Comparison of ENCODE assay signal across 8 mouse cellular contexts in the genomic region with DNA sequence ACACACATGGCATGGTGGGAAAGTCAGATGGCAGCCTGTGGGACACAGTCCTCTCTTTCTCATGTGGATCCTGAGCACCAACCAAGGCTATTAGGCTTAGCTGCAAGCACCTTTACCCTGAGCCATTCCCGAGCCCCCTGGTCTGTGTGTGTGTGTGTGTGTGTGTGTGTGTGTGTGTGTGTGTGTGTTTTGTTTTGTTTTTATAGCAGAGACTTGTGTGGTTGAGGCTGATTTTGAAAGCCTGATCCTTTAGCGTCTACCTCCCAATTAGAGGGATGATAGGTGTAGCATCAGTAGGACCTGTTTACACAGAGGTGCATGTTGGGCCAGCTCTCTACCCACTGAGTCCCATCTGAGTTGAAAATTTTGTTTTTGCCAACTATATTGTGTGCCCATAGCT. TPM values are rescaled to one million over a fixed set of nuclear protein-coding genes. Genes with fewer than 3 reads are reported as not detected.
DNase-seq lines count a peak whose midpoint lies in the region; ATAC-seq and TF ChIP-seq lines count a peak whose summit lies in the region.

No protein-coding gene starts in this region.

- no peak for TF ChIP-seq EP300 in ES-Bruce4 (IDR thresholded peaks at IDR 0.05; ENCODE audit: insufficient read depth, low read depth, low read length)
- no peak for TF ChIP-seq EP300 in liver, postnatal 0 days (IDR thresholded peaks at IDR 0.05; ENCODE audit: low read depth)

- no peak for DNase-seq in heart, adult 11 months
- DNase-seq in liver, postnatal 0 days = no peak
- no peak for DNase-seq in embryo, embryonic 9.5 days (ENCODE audit: extremely low spot score)
- DNase-seq in ovary, postnatal 36 days (ENCODE audit: low spot score) = no peak

- peaks cover 8 to 18% of the 10 kb centered on the region in 2 experiments for H3K4me1 ChIP-seq in heart, embryonic 14.5 days (ENCODE audit: control insufficient read depth in 2 of 2, insufficient read depth in 2 of 2, low read length in 2 of 2)
- H3K4me1 ChIP-seq in ES-Bruce4 (ENCODE audit: control insufficient read depth, insufficient read depth, low read length) = peaks cover 2% of the 10 kb centered on the region
- peaks cover 21% of the 10 kb centered on the region for H3K4me1 ChIP-seq in forebrain, embryonic 15.5 days
- H3K4me1 ChIP-seq in liver, postnatal 0 days (ENCODE audit: insufficient read depth) = peaks cover 18% of the 10 kb centered on the region

- peak overlapping the region; percentile 98 for H3K9ac ChIP-seq in heart, embryonic 14.5 days (ENCODE audit: low read length)
- H3K9ac ChIP-seq in ES-Bruce4 (ENCODE audit: low read depth, poor library complexity, severe bottlenecking) = peak overlapping the region; percentile 74
- H3K9ac ChIP-seq in forebrain, embryonic 15.5 days (replicated peaks) = peak overlapping the region; percentile 78
- H3K9ac ChIP-seq in liver, postnatal 0 days (replicated peaks) = peak overlapping the region; percentile 84

- H3K27me3 ChIP-seq in heart, embryonic 14.5 days (ENCODE audit: control insufficient read depth, insufficient read depth, low read length) = no peaks in the 10 kb centered on the region
- H3K27me3 ChIP-seq in ES-Bruce4 (ENCODE audit: control insufficient read depth, insufficient read depth, low read length, poor library complexity, severe bottlenecking) = no peaks in the 10 kb centered on the region
- H3K27me3 ChIP-seq in forebrain, embryonic 15.5 days = no peaks in the 10 kb centered on the region
- no peaks in the 10 kb centered on the region for H3K27me3 ChIP-seq in liver, postnatal 0 days (ENCODE audit: insufficient read depth, low read length)

- H3K9me3 ChIP-seq in heart, embryonic 14.5 days (ENCODE audit: control insufficient read depth, low read length) = no peaks in the 10 kb centered on the region
- H3K9me3 ChIP-seq in ES-Bruce4 (replicated peaks; ENCODE audit: control insufficient read depth, insufficient read depth, low read length, poor library complexity, severe bottlenecking) = no peaks in the 10 kb centered on the region
- H3K9me3 ChIP-seq in forebrain, embryonic 15.5 days = no peaks in the 10 kb centered on the region
- no peaks in the 10 kb centered on the region for H3K9me3 ChIP-seq in liver, postnatal 0 days (ENCODE audit: low read length)

- peak overlapping the region; percentile 73 to 81 for H3K4me3 ChIP-seq in heart, embryonic 14.5 days (ENCODE audit: control insufficient read depth in 1 of 2, insufficient read depth in 1 of 2, low read depth in 1 of 2, low read length in 2 of 2)
- peak overlapping the region; percentile 75 for H3K4me3 ChIP-seq in ES-Bruce4 (ENCODE audit: low read depth, low read length)
- H3K4me3 ChIP-seq in forebrain, embryonic 15.5 days = peak overlapping the region; percentile 54
- H3K4me3 ChIP-seq in liver, postnatal 0 days (ENCODE audit: low read depth, low read length) = peak overlapping the region; percentile 68

- ATAC-seq in heart, embryonic 14.5 days (ENCODE audit: insufficient number of reproducible peaks, insufficient read depth, low FRiP score, low read depth) = no peak
- peak; percentile 34 for ATAC-seq in forebrain, embryonic 15.5 days (replicated peaks)
- no peak for ATAC-seq in liver, postnatal 0 days
- ATAC-seq in monocyte, adult 5-6 weeks (replicated peaks; ENCODE audit: insufficient number of reproducible peaks, low FRiP score, low TSS enrichment, poor library complexity, severe bottlenecking) = no peak

- peak overlapping the region; percentile 91 to 98; a peak in 3 of 4 replicates for H3K27ac ChIP-seq in heart, embryonic 14.5 days (replicated peaks in 1 of 2; ENCODE audit: control insufficient read depth in 1 of 2, insufficient read depth in 1 of 2, low read depth in 2 of 2, low read length in 2 of 2)
- H3K27ac ChIP-seq in ES-Bruce4 (ENCODE audit: insufficient read depth, low read length) = peak overlapping the region; percentile 6; the same call in 1 of the 2 replicates
- peak overlapping the region; percentile 92 for H3K27ac ChIP-seq in forebrain, embryonic 15.5 days (replicated peaks)
- H3K27ac ChIP-seq in liver, postnatal 0 days (ENCODE audit: low read depth) = peak overlapping the region; percentile 88

- TF ChIP-seq CTCF in ES-Bruce4 (IDR thresholded peaks at IDR 0.05; ENCODE audit: low read depth, low read length) = no peak
- TF ChIP-seq CTCF in liver, postnatal 0 days (IDR thresholded peaks at IDR 0.05; ENCODE audit: low read depth) = no peak

- 68% methylated on average over 2 of the region's 2 CpGs for WGBS in heart, embryonic 14.5 days
- WGBS in forebrain, embryonic 15.5 days = 62% methylated on average over 2 of the region's 2 CpGs
- WGBS in liver, postnatal 0 days (ENCODE audit: insufficient replicate concordance) = 38% methylated on average over 2 of the region's 2 CpGs

- no peaks in the 10 kb centered on the region for H3K36me3 ChIP-seq in heart, embryonic 14.5 days (ENCODE audit: control insufficient read depth, insufficient read depth, low read length)
- no peaks in the 10 kb centered on the region for H3K36me3 ChIP-seq in ES-Bruce4 (ENCODE audit: control insufficient read depth, insufficient read depth, low read length, poor library complexity, severe bottlenecking)
- no peaks in the 10 kb centered on the region for H3K36me3 ChIP-seq in forebrain, embryonic 15.5 days
- H3K36me3 ChIP-seq in liver, postnatal 0 days (replicated peaks; ENCODE audit: insufficient read depth, low read length) = no peaks in the 10 kb centered on the region

- no peak for TF ChIP-seq POLR2A in ES-Bruce4 (IDR thresholded peaks at IDR 0.05; ENCODE audit: insufficient read depth, low read length)

- peak overlapping the region; percentile 87 for H3K4me2 ChIP-seq in heart, embryonic 14.5 days (ENCODE audit: low read length)
- H3K4me2 ChIP-seq in forebrain, embryonic 15.5 days (replicated peaks) = peak overlapping the region; percentile 72
- H3K4me2 ChIP-seq in liver, postnatal 0 days (ENCODE audit: low read depth, low read length) = peak overlapping the region; percentile 85

RNA-seq across cellular contexts. Expression of gene Gm10778, which starts 4.7 kb away (rescaled TPM):
- polyA plus RNA-seq in heart, embryonic 14.5 days (2014; fragmentation: Nextera tagmentation; extraction: Ambion mirVana) = 3.0 and 3.3 TPM in 2 replicates
- polyA plus RNA-seq in ES-Bruce4 (2011; ENCODE audit: insufficient read depth, insufficient read length, low read depth, missing spikeins) = 5.6 and 7.4 TPM in 2 replicates
- polyA plus RNA-seq in forebrain, embryonic 15.5 days (2015; fragmentation: Nextera tagmentation; extraction: Ambion mirVana) = 6.3 and 6.9 TPM in 2 replicates
- polyA plus RNA-seq in liver, postnatal 0 days (2015; fragmentation: Nextera tagmentation; extraction: Ambion mirVana) = 1.1 and 1.2 TPM in 2 replicates
- 1.8 to 5.2 TPM (median 4.2 TPM) in 3 replicates for total RNA-seq in monocyte, adult 5-6 weeks (2017)

RNA-seq across cellular contexts. Expression of gene Ankrd24, which starts 15.8 kb away (rescaled TPM):
- polyA plus RNA-seq in heart, embryonic 14.5 days (2014; fragmentation: Nextera tagmentation; extraction: Ambion mirVana) = 8.1 and 9.0 TPM in 2 replicates
- 14.2 and 16.1 TPM in 2 replicates for polyA plus RNA-seq in ES-Bruce4 (2011; ENCODE audit: insufficient read depth, insufficient read length, low read depth, missing spikeins)
- 11.5 and 12.6 TPM in 2 replicates for polyA plus RNA-seq in forebrain, embryonic 15.5 days (2015; fragmentation: Nextera tagmentation; extraction: Ambion mirVana)
- polyA plus RNA-seq in liver, postnatal 0 days (2015; fragmentation: Nextera tagmentation; extraction: Ambion mirVana) = 1.8 and 2.1 TPM in 2 replicates
- 0.38 to 3.9 TPM (median 1.1 TPM) in 3 replicates for total RNA-seq in monocyte, adult 5-6 weeks (2017)

RNA-seq across cellular contexts. Expression of gene Sirt6, which starts 16.6 kb away (rescaled TPM):
- 22.5 and 23.9 TPM in 2 replicates for polyA plus RNA-seq in heart, embryonic 14.5 days (2014; fragmentation: Nextera tagmentation; extraction: Ambion mirVana)
- polyA plus RNA-seq in ES-Bruce4 (2011; ENCODE audit: insufficient read depth, insufficient read length, low read depth, missing spikeins) = 15.0 and 16.6 TPM in 2 replicates
- polyA plus RNA-seq in forebrain, embryonic 15.5 days (2015; fragmentation: Nextera tagmentation; extraction: Ambion mirVana) = 56.5 and 56.7 TPM in 2 replicates
- polyA plus RNA-seq in liver, postnatal 0 days (2015; fragmentation: Nextera tagmentation; extraction: Ambion mirVana) = 4.5 and 6.1 TPM in 2 replicates
- 4.8 to 5.8 TPM (median 5.0 TPM) in 3 replicates for total RNA-seq in monocyte, adult 5-6 weeks (2017)

RNA-seq across cellular contexts. Expression of gene BC025920, which starts 38.1 kb away (rescaled TPM):
- 0.35 and 0.84 TPM in 2 replicates for polyA plus RNA-seq in heart, embryonic 14.5 days (2014; fragmentation: Nextera tagmentation; extraction: Ambion mirVana)
- polyA plus RNA-seq in ES-Bruce4 (2011; ENCODE audit: insufficient read depth, insufficient read length, low read depth, missing spikeins) = 3.2 and 3.9 TPM in 2 replicates
- 3.0 and 3.1 TPM in 2 replicates for polyA plus RNA-seq in forebrain, embryonic 15.5 days (2015; fragmentation: Nextera tagmentation; extraction: Ambion mirVana)
- 0.13 TPM in 2 replicates for polyA plus RNA-seq in liver, postnatal 0 days (2015; fragmentation: Nextera tagmentation; extraction: Ambion mirVana)
- 0.75 to 2.4 TPM (median 1.8 TPM) in 3 replicates for total RNA-seq in monocyte, adult 5-6 weeks (2017)

RNA-seq across cellular contexts. Expression of gene Tle6, which starts 43.3 kb away (rescaled TPM):
- polyA plus RNA-seq in heart, embryonic 14.5 days (2014; fragmentation: Nextera tagmentation; extraction: Ambion mirVana) = 30.7 and 35.3 TPM in 2 replicates
- polyA plus RNA-seq in ES-Bruce4 (2011; ENCODE audit: insufficient read depth, insufficient read length, low read depth, missing spikeins) = 15.0 and 18.5 TPM in 2 replicates
- polyA plus RNA-seq in forebrain, embryonic 15.5 days (2015; fragmentation: Nextera tagmentation; extraction: Ambion mirVana) = 3.0 and 4.2 TPM in 2 replicates
- polyA plus RNA-seq in liver, postnatal 0 days (2015; fragmentation: Nextera tagmentation; extraction: Ambion mirVana) = 2.9 and 3.0 TPM in 2 replicates
- not detected in 3 replicates for total RNA-seq in monocyte, adult 5-6 weeks (2017)

Comparison
In these comparisons a context has a peak if more than half of its experiments do, and no peak if none do; other contexts are left out.
1. H3K27ac ChIP-seq: peak in every context shown above with its lines; median percentile 94 in heart, embryonic 14.5 days; 92 in forebrain, embryonic 15.5 days; 88 in liver, postnatal 0 days; 6 in ES-Bruce4.